Mouse (Mus musculus): ENCODE results near the gene Prox2. TPM values are rescaled to one million over a fixed set of nuclear protein-coding genes. Genes with fewer than 3 reads are reported as not detected.

Prox2 gene
- polyA plus RNA-seq, 1 experiment, result 2.9 TPM

GRCm38 (mm10) chr12:85095859-85096258 is 14.7 kb downstream of the Prox2 start:
- no peak overlapping the region for H3K4me3 ChIP-seq (replicated peaks; ENCODE audit: control insufficient read depth, low read depth, low read length)
- TF ChIP-seq POLR2A (IDR thresholded peaks at IDR 0.05; ENCODE audit: borderline replicate concordance, control insufficient read depth, low read depth, low read length) (no peak), CTCF (IDR thresholded peaks at IDR 0.05; ENCODE audit: control insufficient read depth, insufficient read depth, low read length) (no peak)
- H3K4me1 ChIP-seq (ENCODE audit: control insufficient read depth, insufficient read depth, low read length), result peaks cover 3% of the 10 kb centered on the region; the same call in 1 of the 2 replicates
- WGBS, result 88% methylated on average over 7 of the region's 7 CpGs
- no peak overlapping the region for H3K27ac ChIP-seq (ENCODE audit: control insufficient read depth, insufficient read depth, low read depth, low read length, poor library complexity)

DNA sequence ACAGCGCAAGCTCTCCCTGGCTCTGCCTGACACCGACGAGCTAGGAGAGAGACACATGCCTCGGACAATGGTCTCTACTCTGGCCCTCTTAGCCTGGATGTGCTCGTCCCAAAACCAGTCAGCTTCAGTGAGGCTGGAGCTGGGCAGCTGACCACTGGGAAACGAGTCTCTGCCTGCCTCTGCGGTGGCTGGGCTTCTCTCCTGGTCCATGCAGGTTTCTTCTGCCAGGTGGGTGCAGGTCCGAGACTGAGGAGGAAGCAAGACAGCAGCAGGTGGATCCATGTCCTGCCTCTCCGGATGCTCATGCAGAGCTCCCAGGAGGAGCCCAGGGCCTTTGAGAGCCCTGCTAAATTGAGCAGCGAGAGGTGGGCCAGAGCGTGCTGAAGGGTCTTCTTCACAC is 15.4 kb downstream of the Prox2 start:
- WGBS, result 86% methylated on average over 11 of the region's 11 CpGs
- TF ChIP-seq POLR2A (IDR thresholded peaks at IDR 0.05; ENCODE audit: borderline replicate concordance, control insufficient read depth, low read depth, low read length), result no peak
- TF ChIP-seq CTCF (IDR thresholded peaks at IDR 0.05; ENCODE audit: control insufficient read depth, insufficient read depth, low read length), result no peak
- no peak overlapping the region for H3K27ac ChIP-seq (ENCODE audit: control insufficient read depth, insufficient read depth, low read depth, low read length, poor library complexity)
- H3K4me1 ChIP-seq (ENCODE audit: control insufficient read depth, insufficient read depth, low read length), result peaks cover 3% of the 10 kb centered on the region; the same call in 1 of the 2 replicates
- no peak overlapping the region for H3K4me3 ChIP-seq (replicated peaks; ENCODE audit: control insufficient read depth, low read depth, low read length)

- H3K4me1 ChIP-seq (ENCODE audit: control insufficient read depth, insufficient read depth, low read length), result peaks cover 3% of the 10 kb centered on the region; the same call in 1 of the 2 replicates
- WGBS, result 85% methylated on average over 10 of the region's 10 CpGs
- no peak for TF ChIP-seq POLR2A (IDR thresholded peaks at IDR 0.05; ENCODE audit: borderline replicate concordance, control insufficient read depth, low read depth, low read length)
- TF ChIP-seq CTCF (IDR thresholded peaks at IDR 0.05; ENCODE audit: control insufficient read depth, insufficient read depth, low read length), result no peak
- no peak overlapping the region for H3K4me3 ChIP-seq (replicated peaks; ENCODE audit: control insufficient read depth, low read depth, low read length)
- H3K27ac ChIP-seq (ENCODE audit: control insufficient read depth, insufficient read depth, low read depth, low read length, poor library complexity), result no peak overlapping the region; the same call in 1 of the 2 replicates
Observed at GRCm38 (mm10) chr12:85094706-85095105, 15.9 kb downstream of the Prox2 start.

DNA sequence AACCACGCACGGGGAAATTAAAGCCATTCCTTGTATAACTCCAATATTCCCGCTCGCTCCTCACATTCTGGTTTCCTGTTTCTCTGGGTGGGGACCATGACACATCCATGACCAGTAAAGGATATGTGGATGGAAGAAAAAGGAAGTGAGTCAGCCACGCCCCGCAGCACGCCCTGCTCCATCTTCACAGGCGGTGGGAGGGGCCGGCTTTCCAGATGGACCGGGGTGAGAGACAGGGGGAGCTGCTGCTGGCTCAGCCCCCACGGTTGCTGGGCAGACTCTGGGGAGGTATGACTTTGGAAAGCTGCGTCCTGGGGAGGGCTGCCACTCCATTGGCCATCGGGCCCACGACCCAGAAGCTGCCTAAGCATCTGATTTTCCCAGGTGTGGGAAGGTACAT is 16.5 kb downstream of the Prox2 start:
- Histone ChIP-seq H3K27ac (ENCODE audit: control insufficient read depth, insufficient read depth, low read depth, low read length, poor library complexity) (no peak overlapping the region), H3K4me3 (replicated peaks; ENCODE audit: control insufficient read depth, low read depth, low read length) (no peak overlapping the region), H3K4me1 (ENCODE audit: control insufficient read depth, insufficient read depth, low read length) (peaks cover 3% of the 10 kb centered on the region; the same call in 1 of the 2 replicates)
- TF ChIP-seq POLR2A (IDR thresholded peaks at IDR 0.05; ENCODE audit: borderline replicate concordance, control insufficient read depth, low read depth, low read length) (no peak), CTCF (IDR thresholded peaks at IDR 0.05; ENCODE audit: control insufficient read depth, insufficient read depth, low read length) (no peak)
- 31% methylated on average over 14 of the region's 14 CpGs for WGBS

DNA sequence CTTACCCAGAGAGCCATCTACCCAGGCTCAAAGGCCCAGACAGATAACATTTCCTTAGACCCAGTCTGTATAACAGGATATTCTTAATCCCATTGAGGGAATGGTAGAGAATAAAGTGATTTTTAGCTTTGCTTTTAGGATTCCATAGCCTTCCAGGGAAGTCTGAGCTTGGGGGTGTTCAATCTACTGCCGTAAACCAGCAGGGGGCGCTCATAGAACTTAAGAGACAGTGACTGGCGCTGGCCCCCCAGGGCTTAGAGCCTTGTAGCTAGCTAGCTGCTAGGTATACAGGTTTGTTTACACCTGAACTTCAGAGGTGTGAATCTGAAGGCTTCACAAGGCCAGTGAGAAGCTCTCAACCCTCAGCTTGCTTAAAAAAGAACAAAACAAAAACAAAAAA is 18.3 kb downstream of the Prox2 start:
- Histone ChIP-seq H3K27ac (ENCODE audit: control insufficient read depth, insufficient read depth, low read depth, low read length, poor library complexity) (no peak overlapping the region), H3K4me1 (ENCODE audit: control insufficient read depth, insufficient read depth, low read length) (peaks cover 1% of the 10 kb centered on the region; the same call in 1 of the 2 replicates), H3K4me3 (replicated peaks; ENCODE audit: control insufficient read depth, low read depth, low read length) (no peak overlapping the region)
- 3% methylated on average over 3 of the region's 3 CpGs for WGBS
- TF ChIP-seq CTCF (IDR thresholded peaks at IDR 0.05; ENCODE audit: control insufficient read depth, insufficient read depth, low read length) (peak; percentile 65; the same call in 1 of the 2 replicates), POLR2A (IDR thresholded peaks at IDR 0.05; ENCODE audit: borderline replicate concordance, control insufficient read depth, low read depth, low read length) (no peak)

DNA sequence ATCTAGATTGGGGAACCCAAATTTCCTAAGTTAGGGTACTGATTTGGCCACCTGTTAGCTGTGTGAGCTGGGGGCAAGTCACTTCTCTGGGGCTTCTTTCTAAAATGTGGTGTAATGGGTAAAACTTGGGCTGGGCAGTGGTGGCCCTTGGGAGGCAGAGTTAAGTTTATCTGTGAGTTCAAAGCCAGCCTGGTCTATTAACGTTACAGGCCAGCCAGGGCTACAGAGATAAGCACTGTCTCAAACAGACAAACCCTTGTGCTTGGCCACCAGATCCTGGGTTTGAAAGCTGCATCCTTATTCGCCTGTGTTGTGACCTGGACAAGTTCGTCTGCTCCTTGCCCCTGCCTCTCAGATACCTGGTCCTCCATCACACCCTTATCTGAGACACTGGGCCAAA is 19.4 kb downstream of the Prox2 start:
- no peaks in the 10 kb centered on the region for H3K4me1 ChIP-seq (ENCODE audit: control insufficient read depth, insufficient read depth, low read length)
- H3K4me3 ChIP-seq (replicated peaks; ENCODE audit: control insufficient read depth, low read depth, low read length), result no peak overlapping the region
- TF ChIP-seq POLR2A (IDR thresholded peaks at IDR 0.05; ENCODE audit: borderline replicate concordance, control insufficient read depth, low read depth, low read length) (no peak), CTCF (IDR thresholded peaks at IDR 0.05; ENCODE audit: control insufficient read depth, insufficient read depth, low read length) (no peak)
- WGBS, result 69% methylated on average over 3 of the region's 3 CpGs
- no peak overlapping the region for H3K27ac ChIP-seq (ENCODE audit: control insufficient read depth, insufficient read depth, low read depth, low read length, poor library complexity)

- 91% methylated on average over 12 of the region's 12 CpGs for WGBS
- no peak for TF ChIP-seq POLR2A (IDR thresholded peaks at IDR 0.05; ENCODE audit: borderline replicate concordance, control insufficient read depth, low read depth, low read length)
- TF ChIP-seq CTCF (IDR thresholded peaks at IDR 0.05; ENCODE audit: control insufficient read depth, insufficient read depth, low read length), result no peak
Observed at GRCm38 (mm10) chr12:85087845-85088244, 22.7 kb downstream of the Prox2 start.

DNA sequence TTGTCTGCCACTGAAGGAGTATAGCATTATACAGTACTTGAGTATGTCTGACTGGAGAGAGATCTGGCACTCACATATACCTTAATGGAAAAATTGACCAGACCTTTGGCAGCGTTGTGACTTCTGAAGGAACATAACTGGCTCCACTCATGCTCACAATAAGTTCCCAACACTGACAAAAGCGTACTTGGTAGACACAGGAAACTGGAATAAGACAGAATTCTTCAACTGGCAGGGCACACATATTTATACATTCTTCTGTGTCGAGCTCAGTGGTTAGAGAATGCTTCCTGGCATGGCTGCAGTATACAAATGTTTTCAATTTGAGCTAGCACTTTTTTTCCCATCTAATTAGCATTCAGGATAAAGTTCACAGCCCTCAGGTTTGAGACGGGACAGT is 25.6 kb downstream of the Prox2 start:
- H3K4me3 ChIP-seq (replicated peaks; ENCODE audit: control insufficient read depth, low read depth, low read length), result no peak overlapping the region
- WGBS, result 78% methylated on average over 4 of the region's 4 CpGs
- no peaks in the 10 kb centered on the region for H3K4me1 ChIP-seq (ENCODE audit: control insufficient read depth, insufficient read depth, low read length)
- no peak overlapping the region for H3K27ac ChIP-seq (ENCODE audit: control insufficient read depth, insufficient read depth, low read depth, low read length, poor library complexity)
- TF ChIP-seq CTCF (IDR thresholded peaks at IDR 0.05; ENCODE audit: control insufficient read depth, insufficient read depth, low read length) (no peak), POLR2A (IDR thresholded peaks at IDR 0.05; ENCODE audit: borderline replicate concordance, control insufficient read depth, low read depth, low read length) (no peak)

More at GRCm38 (mm10) chr12:85087845-85088244, 22.7 kb downstream of the Prox2 start:
- Histone ChIP-seq H3K27ac (ENCODE audit: control insufficient read depth, insufficient read depth, low read depth, low read length, poor library complexity) (no peak overlapping the region), H3K4me1 (ENCODE audit: control insufficient read depth, insufficient read depth, low read length) (no peaks in the 10 kb centered on the region), H3K4me3 (replicated peaks; ENCODE audit: control insufficient read depth, low read depth, low read length) (no peak overlapping the region)

GRCm38 (mm10) chr12:85084257-85084656 is 26.3 kb downstream of the Prox2 start:
- Histone ChIP-seq H3K27ac (ENCODE audit: control insufficient read depth, insufficient read depth, low read depth, low read length, poor library complexity) (no peak overlapping the region), H3K4me3 (replicated peaks; ENCODE audit: control insufficient read depth, low read depth, low read length) (no peak overlapping the region), H3K4me1 (ENCODE audit: control insufficient read depth, insufficient read depth, low read length) (no peaks in the 10 kb centered on the region)
- WGBS, result 45% methylated on average over 2 of the region's 2 CpGs
- TF ChIP-seq CTCF (IDR thresholded peaks at IDR 0.05; ENCODE audit: control insufficient read depth, insufficient read depth, low read length) (no peak), POLR2A (IDR thresholded peaks at IDR 0.05; ENCODE audit: borderline replicate concordance, control insufficient read depth, low read depth, low read length) (no peak)

Data from bone marrow, adult 2 months (tissue).